Mouse (Mus musculus) neural tube, embryonic 11.5 days (tissue): ENCODE data around the gene Mtif2. TPM values are rescaled to one million over a fixed set of nuclear protein-coding genes. Genes with fewer than 3 reads are reported as not detected.
A peak's percentile ranks its signal among the peaks of the same experiment; 100 is the strongest.
"Not testable (repeated sequence)": the region's sequence is repeated elsewhere in the genome, so short reads cannot be mapped to it uniquely, and the experiment has no call there.

Experiments
- ATAC-seq: fragments of 200-750 bp; cut with Nextera tagmentation; 2 replicates; pipeline ENCODE4 v1.8.0; 2017; ENCODE audit warnings: moderate number of reproducible peaks, mild to moderate bottlenecking, moderate TSS enrichment, moderate library complexity; ENCODE audit not compliant: insufficient read depth, low FRiP score, low TSS enrichment
- DNase-seq: peaks from one replicate; pipeline ENCODE4 v3.0.0-alpha.2; 2015; ENCODE audit warnings: low spot score
- H3K27ac ChIP-seq: fragments of 300-500 bp; sonication (generic); 2 replicates; pipeline ENCODE4 v1.5.1; 2014; ENCODE audit warnings: low read depth, mild to moderate bottlenecking, low read length
- H3K27me3 ChIP-seq: fragments of 300-500 bp; sonication (generic); 2 replicates; pipeline ENCODE4 v1.6.1; 2014; ENCODE audit warnings: mild to moderate bottlenecking, low read length, mixed read lengths; ENCODE audit not compliant: control insufficient read depth, insufficient read depth
- H3K36me3 ChIP-seq: fragments of 300-500 bp; sonication (generic); 2 replicates; pipeline ENCODE4 v1.6.1; 2014; ENCODE audit warnings: mild to moderate bottlenecking, low read length, moderate library complexity, mixed read lengths; ENCODE audit not compliant: control insufficient read depth, insufficient read depth
- H3K4me1 ChIP-seq: fragments of 300-500 bp; sonication (generic); 2 replicates; pipeline ENCODE4 v1.6.1; 2014; ENCODE audit warnings: low read length, mixed read lengths; ENCODE audit not compliant: control insufficient read depth, insufficient read depth
- H3K4me2 ChIP-seq: fragments of 300-500 bp; sonication (generic); 2 replicates; pipeline ENCODE4 v1.6.1; 2014; ENCODE audit warnings: low read depth, mild to moderate bottlenecking, moderate library complexity
- H3K4me3 ChIP-seq: fragments of 300-500 bp; sonication (generic); 2 replicates; pipeline ENCODE4 v1.5.1; 2014; ENCODE audit warnings: low read depth, low read length
- H3K9ac ChIP-seq: fragments of 300-500 bp; sonication (generic); 2 replicates; pipeline ENCODE4 v1.6.1; 2014; ENCODE audit warnings: mild to moderate bottlenecking, low read length
- H3K9me3 ChIP-seq: fragments of 300-500 bp; sonication (generic); 2 replicates; pipeline ENCODE4 v1.6.1; 2016; ENCODE audit warnings: low read length; ENCODE audit not compliant: control insufficient read depth
- WGBS: fragments of 180-500 bp; shearing (Covaris S2); extraction: QIAGEN DNeasy Blood & Tissue Kit; methylation state at CpG from one replicate; pipeline ENCODE4 v1.1.7; 2014; 5-methylcytosine and 5-hydroxymethylcytosine counted together
- polyA plus RNA-seq: library from polyadenylated mRNA; unstranded; fragments of >200 nt; fragmentation: Nextera tagmentation; extraction: Ambion mirVana; gene quantifications from 2 replicates; pipeline ENCODE4 v1.2.1, GENCODE M21; 2014

Gene Mtif2
- polyA plus RNA-seq, 1 experiment from 2014 or later = 41.9 TPM

GRCm38 (mm10) chr11:29514682-29515412, 11.4 kb upstream of the Mtif2 start, which contains the start of gene Prorsd1:
Prorsd1 (minus strand) TSS chr11:29515033.
- no peak within 1 kb of the TSS for H3K27ac ChIP-seq

DNA sequence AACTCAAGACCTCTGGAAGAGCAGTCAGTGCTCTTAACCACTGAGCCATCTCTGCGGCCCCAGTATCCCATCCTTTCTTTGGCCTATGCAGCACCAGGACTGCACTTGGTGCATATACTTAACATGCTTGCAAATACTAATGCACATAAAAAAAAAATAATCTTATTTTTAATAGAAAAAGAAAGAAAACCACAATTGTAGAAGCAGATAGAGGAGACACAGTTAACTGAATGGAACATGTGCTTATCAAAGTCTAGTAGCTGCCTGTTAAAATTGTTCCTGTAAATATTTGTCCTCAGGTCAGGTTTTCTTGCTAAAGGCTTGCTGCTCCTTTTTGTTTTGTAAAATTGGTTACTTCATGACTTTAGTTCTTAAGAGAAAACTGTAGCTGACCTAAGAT, 12.0 kb downstream of the Mtif2 start:
- Histone ChIP-seq H3K36me3 (no peaks in the 10 kb centered on the region; the same call in 1 of the 2 replicates), H3K4me1 (no peaks in the 10 kb centered on the region), H3K4me2 (no peak overlapping the region), H3K9ac (no peak overlapping the region), H3K9me3 (no peaks in the 10 kb centered on the region), H3K27me3 (no peaks in the 10 kb centered on the region), H3K4me3 (no peak overlapping the region), H3K27ac (no peak overlapping the region)
- 97% methylated on average over 1 of the region's 1 CpGs for WGBS
- DNase-seq (no peak), ATAC-seq (no peak)

More at GRCm38 (mm10) chr11:29514682-29515412, 11.4 kb upstream of the Mtif2 start, which contains the start of gene Prorsd1:
- DNase-seq (peak; percentile 91), ATAC-seq (peak; percentile 98)
- Histone ChIP-seq H3K36me3 (0 out of 2 replicates have a peak, but pooled peaks cover 2% of the 10 kb centered on the region), H3K4me2 (peak within 1 kb of the TSS; percentile 63), H3K27me3 (no peaks in the 10 kb centered on the region), H3K4me3 (peak within 1 kb of the TSS; percentile 55), H3K9me3 (no peaks in the 10 kb centered on the region), H3K4me1 (no peaks in the 10 kb centered on the region), H3K9ac (peak within 1 kb of the TSS; percentile 64)
- 3% methylated on average over 40 of the region's 40 CpGs for WGBS

DNA sequence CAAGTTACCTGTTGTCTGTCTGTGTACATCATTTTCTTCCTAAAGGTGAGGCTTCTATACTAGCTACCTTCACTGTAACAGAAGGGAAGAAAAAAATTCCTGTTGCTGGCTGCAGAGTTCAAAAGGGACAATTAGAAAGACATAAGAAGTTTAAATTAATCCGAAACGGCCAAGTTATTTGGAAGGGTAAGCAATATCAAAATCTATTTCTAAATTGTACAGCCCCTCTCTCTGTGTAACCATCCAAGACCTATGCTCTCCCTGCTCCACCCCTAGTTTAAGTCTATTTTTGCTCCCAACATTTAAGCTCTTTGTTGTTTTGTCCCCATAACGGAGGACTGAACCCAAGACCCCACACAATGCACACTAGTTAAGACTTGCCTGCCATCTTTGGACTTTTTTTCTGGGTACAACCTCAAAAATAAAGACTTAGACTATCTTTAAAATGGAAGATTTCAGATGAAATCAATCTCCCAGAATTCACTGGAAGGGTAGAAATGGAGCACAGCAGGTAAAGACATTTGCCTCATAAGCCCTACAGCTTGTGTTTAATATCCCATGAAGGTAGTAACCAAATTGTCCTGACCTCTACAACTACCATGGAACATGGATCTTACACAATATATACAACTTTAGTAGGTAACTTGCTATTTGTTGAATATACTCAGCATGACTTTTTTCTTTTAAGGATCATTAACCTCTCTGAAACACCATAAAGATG, 18.2 kb downstream of the Mtif2 start:
- no peaks in the 10 kb centered on the region for H3K9me3 ChIP-seq
- peaks cover 8% of the 10 kb centered on the region for H3K36me3 ChIP-seq
- H3K9ac ChIP-seq = no peak overlapping the region
- no peak overlapping the region for H3K4me2 ChIP-seq
- ATAC-seq = no peak
- no peaks in the 10 kb centered on the region for H3K27me3 ChIP-seq
- DNase-seq = no peak
- no peak overlapping the region for H3K4me3 ChIP-seq
- H3K27ac ChIP-seq = no peak overlapping the region
- H3K4me1 ChIP-seq = no peaks in the 10 kb centered on the region
- 91% methylated on average over 3 of the region's 3 CpGs for WGBS

DNA sequence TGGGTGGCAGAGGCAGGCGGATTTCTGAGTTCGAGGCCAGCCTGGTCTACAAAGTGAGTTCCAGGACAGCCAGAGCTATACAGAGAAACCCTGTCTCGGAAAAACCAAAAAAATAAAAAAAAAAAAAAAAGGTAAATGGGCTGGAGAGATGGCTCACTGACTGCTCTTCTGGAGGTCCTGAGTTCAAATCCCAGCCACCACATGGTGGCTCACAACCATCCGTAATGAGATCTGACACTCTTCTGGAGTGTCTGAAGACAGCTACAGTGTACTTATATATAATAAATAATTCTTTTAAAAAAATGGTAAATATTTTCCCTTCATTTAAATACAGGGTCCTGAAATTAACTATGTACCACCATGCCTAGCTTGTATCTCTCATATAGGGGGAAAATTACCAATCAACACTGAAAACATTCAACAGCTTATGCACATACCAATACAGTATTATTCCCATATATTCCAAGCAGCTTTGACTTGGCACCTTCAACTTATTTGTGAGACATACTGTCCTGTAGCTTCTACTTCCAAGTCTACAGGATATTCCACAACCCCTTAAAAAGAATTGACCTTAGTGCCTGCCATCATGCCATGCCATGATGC, 19.0 kb downstream of the Mtif2 start:
- not testable (repeated sequence) for H3K27me3 ChIP-seq, H3K36me3 ChIP-seq, H3K27ac ChIP-seq, ATAC-seq, H3K4me2 ChIP-seq, H3K4me1 ChIP-seq, H3K4me3 ChIP-seq, DNase-seq, H3K9ac ChIP-seq, H3K9me3 ChIP-seq
- WGBS = 92% methylated on average over 4 of the region's 4 CpGs

- not testable (repeated sequence) for H3K9me3 ChIP-seq, DNase-seq, H3K36me3 ChIP-seq, H3K4me3 ChIP-seq, H3K4me1 ChIP-seq, H3K9ac ChIP-seq, H3K27me3 ChIP-seq, H3K27ac ChIP-seq, ATAC-seq
- 97% methylated on average over 2 of the region's 2 CpGs for WGBS
- H3K4me2 ChIP-seq = peak overlapping the region; percentile 48
Measured at GRCm38 (mm10) chr11:29546297-29546696, 20.1 kb downstream of the Mtif2 start.

DNA sequence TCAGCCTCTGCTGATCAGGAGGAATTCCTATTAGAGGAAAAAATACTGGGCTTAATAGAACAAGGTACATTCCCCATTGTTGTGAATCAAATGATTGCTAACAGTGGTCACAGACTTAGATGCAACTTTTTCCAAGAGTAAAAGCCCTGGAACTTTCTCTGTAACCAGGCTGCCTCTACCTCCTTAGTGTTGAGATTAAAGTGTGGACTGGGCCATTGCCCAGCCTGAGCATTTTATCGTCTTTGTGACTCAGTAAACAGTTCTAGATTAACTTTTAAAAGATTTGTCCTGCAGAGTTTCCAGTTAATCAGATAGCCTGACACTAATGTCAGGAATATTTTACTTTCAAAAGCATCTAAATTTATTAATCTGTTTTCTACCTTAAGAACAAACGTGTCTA, 20.6 kb downstream of the Mtif2 start:
- H3K36me3 ChIP-seq = peaks cover 8% of the 10 kb centered on the region
- no peak for DNase-seq
- H3K4me1 ChIP-seq = no peaks in the 10 kb centered on the region
- H3K9ac ChIP-seq = peak overlapping the region; percentile 91
- ATAC-seq = no peak
- H3K4me2 ChIP-seq = peak overlapping the region; percentile 48
- no peaks in the 10 kb centered on the region for H3K27me3 ChIP-seq
- WGBS = 26% methylated on average over 2 of the region's 2 CpGs
- no peak overlapping the region for H3K27ac ChIP-seq
- H3K4me3 ChIP-seq = peak overlapping the region; percentile 79
- no peaks in the 10 kb centered on the region for H3K9me3 ChIP-seq

DNA sequence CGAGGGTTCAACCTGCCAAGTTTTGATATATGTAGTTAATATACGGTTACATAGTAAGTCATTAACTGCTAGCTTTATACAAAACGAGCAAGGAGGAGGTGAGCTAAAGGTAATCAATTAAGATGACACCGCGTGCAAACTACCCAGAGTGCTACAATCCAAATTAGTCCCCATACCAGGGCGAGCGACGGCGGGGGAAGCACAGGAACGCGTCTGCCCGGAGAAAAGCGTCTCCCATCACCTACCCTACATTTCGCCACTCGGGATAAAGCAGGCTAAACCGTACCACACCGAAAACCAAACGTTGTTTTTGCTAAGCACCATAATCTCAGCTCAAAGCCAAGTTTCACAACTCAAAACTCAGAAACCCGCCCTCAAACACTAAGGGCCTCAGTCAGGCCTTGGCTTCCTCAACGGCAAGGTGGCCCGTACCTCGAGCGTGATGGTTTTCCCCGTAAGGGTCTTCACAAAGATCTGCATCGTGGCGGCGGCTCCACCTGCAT, 21.1 kb downstream of the Mtif2 start:
- no peak; the same call in none of the 2 replicates for ATAC-seq
- WGBS = under 1% methylated on average over 27 of the region's 27 CpGs

GRCm38 (mm10) chr11:29547752-29548503, 21.7 kb downstream of the Mtif2 start, which contains the start of the genes Clhc1 and Rps27a:
Clhc1 (plus strand) TSS chr11:29547950.
Rps27a (minus strand) TSS chr11:29548109.
- DNase-seq = peak; percentile 94
- Histone ChIP-seq H3K36me3 (peaks cover 8% of the 10 kb centered on the region), H3K27me3 (no peaks in the 10 kb centered on the region), H3K9ac (peak within 1 kb of the TSS; percentile 91), H3K4me1 (no peaks in the 10 kb centered on the region), H3K9me3 (no peaks in the 10 kb centered on the region), H3K4me3 (peak within 1 kb of the TSS; percentile 79), H3K4me2 (peak within 1 kb of the TSS; percentile 57), H3K27ac (peak within 1 kb of the TSS; percentile 54; the same call in 1 of the 2 replicates)
- WGBS = under 1% methylated on average over 46 of the region's 46 CpGs
- ATAC-seq = peak; percentile 96

More for the DNA sequence above, 21.1 kb downstream of the Mtif2 start:
- no peaks in the 10 kb centered on the region for H3K4me1 ChIP-seq
- peak overlapping the region; percentile 48 for H3K4me2 ChIP-seq
- peak overlapping the region; percentile 54; the same call in 1 of the 2 replicates for H3K27ac ChIP-seq
- no peaks in the 10 kb centered on the region for H3K27me3 ChIP-seq
- H3K4me3 ChIP-seq = peak overlapping the region; percentile 79
- H3K9me3 ChIP-seq = no peaks in the 10 kb centered on the region
- no peak for DNase-seq
- H3K9ac ChIP-seq = peak overlapping the region; percentile 91
- H3K36me3 ChIP-seq = peaks cover 8% of the 10 kb centered on the region
